Mouse (Mus musculus) MEL-GATA-1-ER (cell line): ENCODE measurements around the gene Tmem238l.

Source experiments
- DNase-seq: peaks from one replicate; pipeline ENCODE4 v3.0.0-alpha.2; 2012; ENCODE audit warnings: low read depth; ENCODE audit errors: extremely low read depth

Gene Tmem238l

GRCm38 (mm10) chr11:66956303-66956702 is at the start of gene Tmem238l:
Tmem238l (plus strand) TSS chr11:66956638.
- DNase-seq, result no peak

GRCm38 (mm10) chr11:66911811-66912210 is 44.6 kb upstream of the Tmem238l start, which contains the start of gene Pirt:
Pirt (plus strand) TSS chr11:66911981.
- DNase-seq, result no peak

- DNase-seq, result peak; percentile 40
These were observed 43.6 kb upstream of the Tmem238l start for GRCm38 (mm10) chr11:66912531-66913458.

GRCm38 (mm10) chr11:66914249-66914648 is 42.2 kb upstream of the Tmem238l start:
- peak; percentile 28 for DNase-seq

GRCm38 (mm10) chr11:66920012-66920411 is 36.4 kb upstream of the Tmem238l start:
- no peak for DNase-seq

- no peak for DNase-seq
These were observed 32.2 kb upstream of the Tmem238l start for GRCm38 (mm10) chr11:66924095-66924823.

GRCm38 (mm10) chr11:66928311-66928710 is 28.1 kb upstream of the Tmem238l start:
- no peak for DNase-seq

- DNase-seq, result no peak
These were observed 23.4 kb upstream of the Tmem238l start for GRCm38 (mm10) chr11:66932827-66933599.

GRCm38 (mm10) chr11:66934428-66935173 is 21.8 kb upstream of the Tmem238l start:
- no peak for DNase-seq

- no peak for DNase-seq
These were observed 14.4 kb upstream of the Tmem238l start for GRCm38 (mm10) chr11:66942011-66942410.

GRCm38 (mm10) chr11:66945224-66945767 is 11.1 kb upstream of the Tmem238l start:
- no peak for DNase-seq

GRCm38 (mm10) chr11:66946521-66946920 is 9.9 kb upstream of the Tmem238l start:
- no peak for DNase-seq

GRCm38 (mm10) chr11:66946922-66947321 is 9.5 kb upstream of the Tmem238l start:
- DNase-seq, result no peak

- DNase-seq, result no peak
These were observed 4.4 kb downstream of the Tmem238l start for GRCm38 (mm10) chr11:66960797-66961196.

GRCm38 (mm10) chr11:66961447-66962176 is 5.2 kb downstream of the Tmem238l start:
- no peak for DNase-seq

GRCm38 (mm10) chr11:66963462-66963861 is 7.0 kb downstream of the Tmem238l start:
- no peak for DNase-seq

- no peak for DNase-seq
These were observed 10.2 kb downstream of the Tmem238l start for GRCm38 (mm10) chr11:66966500-66967116.

GRCm38 (mm10) chr11:66968575-66968974 is 12.1 kb downstream of the Tmem238l start:
- DNase-seq, result no peak

- DNase-seq, result no peak
These were observed 17.1 kb downstream of the Tmem238l start for GRCm38 (mm10) chr11:66973507-66973906.
